Mouse (Mus musculus) CD4-positive, CD25-positive, alpha-beta regulatory T cell (primary cell): Measurements from ENCODE around the gene Abhd15. TPM values are rescaled to one million over a fixed set of nuclear protein-coding genes. Genes with fewer than 3 reads are reported as not detected.

Experiments
- polyA plus RNA-seq: library from polyadenylated mRNA; unstranded; fragments of 100-300 nt; shearing (Covaris generic); gene quantifications from one replicate; pipeline ENCODE4 v1.2.1, GENCODE M21; 2017

The Abhd15 gene
- polyA plus RNA-seq = 0.96 TPM

DNA sequence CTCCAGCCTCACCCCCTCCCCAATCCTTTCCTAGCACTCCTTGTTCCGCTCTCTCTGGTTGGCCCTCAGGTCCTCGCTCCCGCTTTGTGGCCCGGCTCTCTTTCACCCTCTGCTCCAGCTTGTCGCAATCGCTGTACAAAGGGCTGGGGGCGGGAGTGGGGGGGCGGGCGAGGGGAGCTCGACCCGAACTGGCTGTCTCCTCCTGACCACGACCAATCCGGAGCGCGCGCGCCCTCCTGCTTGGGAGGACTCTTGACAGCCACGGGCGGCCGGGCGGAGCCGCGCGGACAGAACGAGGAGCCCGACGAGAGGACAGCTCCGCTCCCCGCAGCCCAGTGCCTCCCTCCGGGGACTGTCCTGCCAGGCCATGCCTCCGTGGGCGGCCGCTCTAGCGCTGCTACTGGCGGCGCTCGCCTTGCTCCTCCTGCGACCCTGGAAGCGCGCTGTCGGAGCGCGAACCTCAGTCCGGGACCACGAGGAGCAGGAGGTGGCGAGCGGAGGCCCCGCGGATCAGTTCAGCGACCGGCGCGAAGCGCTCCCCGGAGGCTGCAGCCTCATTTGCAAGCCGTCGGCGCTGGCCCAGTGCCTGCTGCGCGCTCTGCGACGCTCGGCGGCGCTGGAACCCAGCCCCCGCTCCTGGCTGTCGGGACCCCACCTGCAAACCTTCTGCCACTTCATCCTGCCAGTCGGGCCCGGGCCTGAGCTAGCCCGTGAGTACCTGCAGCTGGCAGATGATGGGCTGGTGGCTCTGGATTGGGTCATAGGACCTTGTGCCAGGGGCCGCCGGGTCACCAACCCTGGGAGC is at the start of gene Abhd15:
Gene Abhd15 (plus strand): TSS at position 290 of the 805 bp plus-strand sequence.

DNA sequence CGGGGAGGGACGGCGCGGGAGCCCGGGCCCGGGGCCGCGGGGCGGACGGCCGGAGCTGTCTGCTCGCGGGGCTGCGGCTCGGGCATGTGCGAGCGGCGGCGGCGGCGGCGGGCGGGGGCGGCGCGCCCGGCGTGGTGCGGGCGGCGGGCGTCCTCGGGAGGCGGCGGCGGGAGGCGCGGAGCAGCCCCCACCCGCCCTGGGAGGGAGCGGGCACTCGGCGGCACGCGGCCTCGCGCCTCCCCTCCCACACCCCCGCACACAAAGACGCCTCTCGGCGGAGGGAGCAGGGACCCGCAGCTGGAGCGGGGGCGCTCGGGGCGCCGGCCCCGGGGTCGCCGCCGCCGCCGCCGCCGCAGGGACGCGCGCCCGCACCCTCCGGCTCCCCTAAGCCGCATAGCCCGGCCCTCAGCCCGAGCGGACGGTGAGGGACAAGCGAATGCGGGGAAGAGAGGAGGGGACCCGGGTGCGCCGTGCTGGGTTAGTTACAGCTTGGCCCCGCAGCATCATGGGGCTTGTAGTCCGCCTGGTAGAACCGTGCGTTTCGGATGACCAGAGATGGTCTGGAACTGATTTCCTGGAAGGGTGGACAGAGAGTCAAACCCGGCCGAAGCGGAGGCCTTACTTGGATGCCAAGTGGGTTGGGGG is 25.2 kb upstream of the Abhd15 start, which contains the start of gene Ankrd13b:
Gene Ankrd13b (minus strand): TSS at position 88 of the 645 bp plus-strand sequence.

DNA sequence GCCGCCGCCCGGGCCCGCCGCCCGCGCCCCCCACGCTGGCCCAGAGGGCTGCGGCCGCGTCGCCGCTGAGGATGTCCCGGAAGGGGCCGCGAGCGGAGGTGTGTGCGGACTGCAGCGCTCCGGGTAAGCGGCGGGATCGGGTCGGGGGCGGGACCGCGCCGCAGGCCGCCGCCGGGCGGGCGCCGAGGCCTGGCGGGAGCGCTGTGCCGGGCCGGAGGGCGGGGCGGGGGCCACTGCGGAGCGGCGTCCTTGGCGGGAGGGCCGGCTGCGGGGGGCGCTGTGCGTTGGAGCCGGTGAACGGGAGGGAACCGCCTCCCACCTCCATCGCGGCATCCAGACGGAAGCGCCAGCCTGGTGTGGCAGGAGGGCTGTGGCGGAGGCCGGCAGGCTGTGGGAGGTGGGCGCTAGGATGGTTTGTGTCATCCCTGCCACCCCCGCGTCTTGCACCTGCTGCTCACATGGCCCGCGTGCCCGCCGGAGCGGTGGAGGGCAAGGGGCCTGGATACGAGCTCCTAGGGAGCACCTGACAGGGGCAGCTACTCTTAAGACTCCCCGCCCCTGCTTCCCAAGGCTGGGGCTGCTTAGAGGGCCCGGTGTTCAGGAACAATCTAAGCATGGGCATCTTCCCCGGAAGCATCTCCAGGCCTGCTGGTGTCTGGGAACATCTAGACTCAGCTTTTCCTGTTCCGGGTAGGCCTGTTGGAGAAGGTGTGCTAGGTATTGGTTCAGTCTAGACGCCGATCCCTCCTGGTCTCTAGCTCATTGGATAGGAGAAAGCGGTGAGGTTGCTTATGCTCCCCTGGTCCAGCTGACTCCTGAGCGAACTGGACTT is 21.2 kb upstream of the Abhd15 start, which contains the start of gene Git1:
Gene Git1 (plus strand): TSS at position 51 of the 832 bp plus-strand sequence.

DNA sequence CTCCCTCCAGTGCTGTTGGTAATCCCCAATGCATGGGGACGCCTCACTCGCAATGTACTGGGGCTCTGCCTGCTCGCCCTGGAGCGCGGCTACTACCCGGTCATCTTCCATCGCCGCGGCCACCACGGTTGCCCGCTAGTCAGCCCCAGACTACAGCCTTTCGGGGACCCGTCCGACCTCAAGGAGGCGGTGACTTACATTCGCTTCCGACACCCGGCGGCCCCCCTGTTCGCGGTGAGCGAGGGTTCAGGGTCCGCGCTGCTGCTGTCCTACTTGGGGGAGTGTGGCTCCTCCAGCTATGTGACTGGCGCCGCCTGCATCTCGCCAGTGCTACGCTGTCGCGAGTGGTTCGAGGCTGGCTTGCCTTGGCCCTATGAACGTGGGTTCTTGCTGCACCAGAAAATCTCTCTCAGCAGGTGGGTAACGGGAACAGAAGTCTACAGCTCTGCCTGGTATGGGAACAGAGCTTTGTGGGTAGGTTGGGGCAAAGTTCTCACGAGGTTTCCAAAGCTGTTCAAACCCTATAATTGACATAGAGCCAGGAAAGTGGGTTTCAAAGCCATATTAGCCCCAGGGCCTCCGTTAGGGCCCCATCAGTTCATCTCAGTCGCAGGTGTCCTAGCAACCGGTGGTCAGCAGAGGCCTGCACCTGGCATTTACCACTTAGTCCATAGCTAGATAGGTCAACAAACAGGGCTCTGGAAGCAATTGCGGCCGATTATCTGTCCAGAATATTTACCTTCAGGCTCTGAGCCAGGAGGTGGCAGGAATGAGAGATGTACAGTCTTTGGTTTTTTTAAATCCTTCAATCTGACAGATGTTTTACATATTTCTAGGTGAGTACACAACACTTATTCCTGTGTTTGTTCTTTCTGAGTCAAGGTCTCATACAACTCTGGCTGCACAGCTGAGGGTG is 974 bp downstream of the Abhd15 start, which contains the start of gene Trp53i13:
Gene Trp53i13 (minus strand): TSS at position 344 of the 916 bp plus-strand sequence.

DNA sequence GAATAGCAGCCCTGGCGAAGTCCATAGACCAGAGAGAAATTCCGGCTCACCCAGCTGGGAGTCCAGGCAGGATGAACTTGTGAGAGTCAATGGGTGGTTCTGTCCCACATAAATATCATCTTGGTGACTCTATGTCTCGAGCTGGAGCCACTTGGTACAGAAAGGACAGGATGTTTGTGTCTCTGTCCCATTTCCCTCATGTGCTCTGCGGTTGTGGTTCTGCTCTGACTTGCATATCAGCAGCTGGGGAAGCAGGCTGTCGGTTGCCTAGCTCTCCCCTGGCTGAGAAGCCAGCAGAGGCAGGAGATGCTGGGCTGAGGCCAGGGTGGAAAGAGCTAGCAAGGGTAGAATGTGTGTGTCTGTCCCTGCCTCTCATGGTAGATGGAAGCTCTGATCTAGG is 4.1 kb downstream of the Abhd15 start, which contains the start of gene Gm10392:
Gene Gm10392 (minus strand): TSS at position 156 of the 400 bp plus-strand sequence.

Other genes with a start within 250 kb of the Abhd15 start
- gene Coro6, start 52.7 kb upstream of the Abhd15 start, polyA plus RNA-seq = not detected
- gene Ankrd13b, start 25.4 kb upstream of the Abhd15 start, polyA plus RNA-seq = 10.6 TPM
- 49.0 TPM for gene Git1, start 21.6 kb upstream of the Abhd15 start, polyA plus RNA-seq
- 24.6 TPM for gene Trp53i13, start 859 bp downstream of the Abhd15 start, polyA plus RNA-seq
- 0.39 TPM for gene Gm10392, start 4.1 kb downstream of the Abhd15 start, polyA plus RNA-seq
- gene Taok1, start 92.7 kb downstream of the Abhd15 start, polyA plus RNA-seq = 9.7 TPM
- 49.7 TPM for gene Nufip2, start 171.0 kb downstream of the Abhd15 start, polyA plus RNA-seq
- 0.17 TPM for gene Cryba1, start 210.2 kb downstream of the Abhd15 start, polyA plus RNA-seq
- 63.1 TPM for gene Myo18a, start 248.1 kb downstream of the Abhd15 start, polyA plus RNA-seq